Mouse (Mus musculus): ENCODE measurements around the gene Nptxr. TPM values are rescaled to one million over a fixed set of nuclear protein-coding genes. Genes with fewer than 3 reads are reported as not detected.
A peak's percentile ranks its signal among the peaks of the same experiment; 100 is the strongest.

The Nptxr gene
- polyA plus RNA-seq, 1 experiment from 2014 or later: 2.7 TPM

DNA sequence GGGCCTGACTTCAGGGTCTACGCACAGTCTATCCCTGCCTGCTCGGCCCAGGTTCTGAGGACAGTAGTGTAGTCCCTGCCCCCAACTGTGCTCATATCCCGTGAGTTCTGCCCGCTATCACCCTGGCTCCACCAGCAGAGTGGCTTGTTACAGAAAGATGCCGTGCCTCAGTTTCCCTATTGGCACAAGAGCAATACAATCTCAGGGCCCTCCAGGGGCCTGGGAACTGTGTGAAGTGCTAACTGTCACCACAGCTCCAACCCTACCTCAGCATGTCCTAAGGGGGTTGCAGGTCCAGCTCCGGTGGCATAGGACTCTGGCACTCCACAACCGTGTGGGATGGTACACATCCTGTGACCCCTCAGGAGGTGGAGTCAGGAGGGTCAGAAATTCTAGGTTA lies 7.5 kb downstream of the Nptxr start:
- no peak overlapping the region for H3K4me2 ChIP-seq (replicated peaks)
- 79% methylated on average over 7 of the region's 7 CpGs for WGBS
- H3K9me3 ChIP-seq: no peaks in the 10 kb centered on the region
- no peak overlapping the region for H3K9ac ChIP-seq
- peaks cover 47% of the 10 kb centered on the region for H3K27me3 ChIP-seq
- H3K4me3 ChIP-seq: no peak overlapping the region
- no peak for ATAC-seq (ENCODE audit: low FRiP score, low read depth)
- H3K27ac ChIP-seq: no peak overlapping the region
- H3K36me3 ChIP-seq: no peaks in the 10 kb centered on the region
- no peaks in the 10 kb centered on the region for H3K4me1 ChIP-seq

DNA sequence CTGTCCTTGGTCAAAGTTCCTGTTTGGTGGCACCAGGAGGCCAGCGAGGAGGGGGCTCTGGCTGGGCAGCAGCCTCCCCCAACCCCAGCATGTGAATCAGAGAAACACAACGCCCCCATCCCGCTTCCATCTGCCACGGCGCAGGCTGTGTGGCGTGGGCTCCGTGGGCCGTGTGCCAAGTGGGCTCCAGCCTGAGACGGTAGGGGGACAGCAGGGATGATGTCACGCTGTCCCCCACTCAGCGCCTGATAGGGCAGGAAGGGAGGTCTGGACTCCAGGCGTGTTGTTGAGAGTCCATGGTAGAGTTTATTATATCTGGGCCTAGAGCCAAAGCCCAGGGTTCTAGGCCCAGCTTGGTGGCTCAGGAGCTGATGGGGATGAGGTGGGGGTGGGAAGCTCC lies 8.3 kb downstream of the Nptxr start:
- Histone ChIP-seq H3K9ac (no peak overlapping the region), H3K4me3 (no peak overlapping the region), H3K27me3 (peaks cover 40% of the 10 kb centered on the region), H3K27ac (no peak overlapping the region), H3K4me2 (replicated peaks) (no peak overlapping the region), H3K4me1 (no peaks in the 10 kb centered on the region), H3K36me3 (no peaks in the 10 kb centered on the region), H3K9me3 (no peaks in the 10 kb centered on the region)
- 80% methylated on average over 12 of the region's 12 CpGs for WGBS
- no peak for ATAC-seq (ENCODE audit: low FRiP score, low read depth)

DNA sequence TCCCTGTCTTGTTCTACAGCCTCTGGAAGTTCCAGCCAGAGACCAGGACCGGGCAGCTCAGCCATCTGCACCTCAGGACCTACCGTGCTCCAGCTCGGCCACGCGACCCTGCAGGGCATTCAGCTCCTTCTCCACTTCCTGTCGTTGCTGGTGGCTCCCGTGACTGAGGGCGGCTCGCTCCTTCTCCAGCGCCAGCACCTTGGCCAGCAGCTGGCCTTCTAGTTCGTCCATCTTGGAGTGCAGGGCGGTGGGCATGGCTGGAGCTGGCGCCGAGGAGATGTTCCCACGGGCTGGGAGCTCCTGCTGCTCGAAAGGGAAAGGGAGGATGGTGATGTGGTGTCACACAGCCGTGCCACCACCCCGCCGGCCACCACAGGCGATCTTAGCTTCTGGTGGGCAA lies 10.4 kb downstream of the Nptxr start:
- no peaks in the 10 kb centered on the region for H3K36me3 ChIP-seq
- H3K4me2 ChIP-seq (replicated peaks): no peak overlapping the region
- H3K9ac ChIP-seq: no peak overlapping the region
- H3K4me1 ChIP-seq: no peaks in the 10 kb centered on the region
- no peak overlapping the region for H3K27ac ChIP-seq
- no peak for ATAC-seq (ENCODE audit: low FRiP score, low read depth)
- no peaks in the 10 kb centered on the region for H3K9me3 ChIP-seq
- H3K4me3 ChIP-seq: no peak overlapping the region
- H3K27me3 ChIP-seq: peaks cover 37% of the 10 kb centered on the region
- WGBS: 17% methylated on average over 20 of the region's 20 CpGs

DNA sequence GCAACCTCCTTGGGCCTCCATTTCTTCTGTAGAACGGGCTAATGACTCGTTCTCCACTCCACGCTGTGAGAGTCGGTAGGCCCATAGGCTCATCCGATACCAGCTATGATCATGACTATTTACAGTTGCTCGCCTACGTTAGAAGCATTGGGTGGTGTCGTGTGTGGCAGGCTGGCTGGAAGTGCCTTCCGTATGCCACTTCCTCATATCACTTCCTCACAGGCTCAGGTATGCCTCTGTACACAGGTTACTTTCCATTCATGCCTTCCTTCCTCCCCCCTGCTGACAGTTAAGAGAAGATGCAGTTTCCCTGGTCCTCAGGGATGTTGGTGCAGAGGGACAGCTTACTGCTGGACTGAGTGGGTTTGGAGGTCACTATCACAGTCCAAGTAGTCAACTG lies 11.5 kb downstream of the Nptxr start:
- H3K36me3 ChIP-seq: no peaks in the 10 kb centered on the region
- H3K4me1 ChIP-seq: no peaks in the 10 kb centered on the region
- H3K27ac ChIP-seq: no peak overlapping the region
- H3K4me2 ChIP-seq (replicated peaks): no peak overlapping the region
- peaks cover 40% of the 10 kb centered on the region for H3K27me3 ChIP-seq
- no peak overlapping the region for H3K4me3 ChIP-seq
- ATAC-seq (ENCODE audit: low FRiP score, low read depth): no peak
- H3K9me3 ChIP-seq: no peaks in the 10 kb centered on the region
- 90% methylated on average over 9 of the region's 9 CpGs for WGBS
- H3K9ac ChIP-seq: no peak overlapping the region

DNA sequence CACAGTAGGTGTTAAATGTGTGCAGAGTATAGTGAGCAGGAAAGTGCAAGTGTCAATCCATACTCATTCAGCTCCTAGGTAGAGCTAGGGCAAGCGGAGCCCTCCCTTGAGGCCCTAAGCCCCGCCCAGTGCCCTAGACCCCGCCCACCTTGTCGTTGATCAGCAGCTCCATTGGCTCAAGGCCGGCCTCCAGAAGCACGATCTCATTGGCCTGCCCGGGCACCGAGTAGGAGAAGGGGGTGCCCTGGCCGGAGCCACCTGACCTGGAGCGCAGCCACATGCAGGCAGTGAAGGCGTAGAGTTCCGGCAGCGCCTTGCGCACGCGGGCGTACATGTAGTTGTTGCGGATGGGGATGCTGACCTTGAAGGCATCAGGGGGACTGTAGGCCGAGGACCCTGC lies 12.1 kb downstream of the Nptxr start:
- Histone ChIP-seq H3K36me3 (no peaks in the 10 kb centered on the region), H3K4me1 (no peaks in the 10 kb centered on the region), H3K4me3 (no peak overlapping the region), H3K4me2 (replicated peaks) (no peak overlapping the region), H3K9ac (no peak overlapping the region), H3K27ac (no peak overlapping the region), H3K9me3 (no peaks in the 10 kb centered on the region), H3K27me3 (peaks cover 37% of the 10 kb centered on the region)
- 19% methylated on average over 19 of the region's 19 CpGs for WGBS
- ATAC-seq (ENCODE audit: low FRiP score, low read depth): no peak

DNA sequence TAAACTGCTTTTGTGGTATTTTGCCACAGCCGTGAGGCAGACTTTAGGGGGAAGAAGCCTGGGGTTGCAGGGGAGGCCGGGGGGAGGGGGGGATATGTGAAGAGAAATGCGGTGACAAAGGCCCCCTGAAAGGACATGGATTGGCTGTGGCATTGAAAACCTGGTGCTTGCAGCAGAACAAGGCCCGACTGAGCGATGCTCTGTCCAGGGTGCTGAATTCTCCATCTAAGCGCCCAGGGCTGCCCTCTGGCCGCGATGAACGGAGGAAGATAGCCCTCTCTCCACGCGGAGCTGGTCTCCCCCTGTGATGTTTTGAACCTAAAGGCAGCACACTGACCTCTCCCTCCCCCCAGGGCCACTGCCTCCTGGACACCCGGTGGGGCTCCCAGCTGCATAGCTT lies 13.1 kb downstream of the Nptxr start:
- no peaks in the 10 kb centered on the region for H3K9me3 ChIP-seq
- H3K4me2 ChIP-seq (replicated peaks): no peak overlapping the region
- WGBS: 1% methylated on average over 12 of the region's 12 CpGs
- H3K4me3 ChIP-seq: no peak overlapping the region
- H3K27ac ChIP-seq: no peak overlapping the region
- ATAC-seq (ENCODE audit: low FRiP score, low read depth): no peak
- H3K36me3 ChIP-seq: no peaks in the 10 kb centered on the region
- H3K4me1 ChIP-seq: no peaks in the 10 kb centered on the region
- no peak overlapping the region for H3K9ac ChIP-seq
- peaks cover 42% of the 10 kb centered on the region for H3K27me3 ChIP-seq

DNA sequence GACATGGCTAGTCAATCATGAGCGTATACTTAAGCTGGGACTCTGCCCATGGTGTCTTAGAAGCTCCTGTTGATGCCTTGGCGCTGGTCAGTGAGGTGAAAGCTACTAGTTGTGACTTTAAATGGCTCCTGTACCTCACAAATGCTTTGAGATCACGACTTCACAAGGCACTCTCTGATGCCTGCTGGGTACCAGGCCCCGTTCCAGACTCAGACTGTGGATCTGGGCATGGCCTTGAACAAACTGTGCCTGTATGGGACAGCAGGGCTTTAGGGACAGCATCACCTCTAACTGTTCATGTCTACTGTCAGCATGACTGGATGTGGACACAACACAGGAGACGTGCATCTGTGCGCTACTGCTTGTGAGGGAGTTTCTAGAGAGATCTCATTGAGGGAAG lies 13.7 kb downstream of the Nptxr start:
- Histone ChIP-seq H3K4me2 (replicated peaks) (no peak overlapping the region), H3K36me3 (no peaks in the 10 kb centered on the region), H3K27me3 (peaks cover 42% of the 10 kb centered on the region), H3K4me1 (no peaks in the 10 kb centered on the region), H3K9me3 (no peaks in the 10 kb centered on the region), H3K27ac (no peak overlapping the region), H3K4me3 (no peak overlapping the region), H3K9ac (no peak overlapping the region)
- no peak for ATAC-seq (ENCODE audit: low FRiP score, low read depth)
- WGBS: 81% methylated on average over 6 of the region's 6 CpGs

DNA sequence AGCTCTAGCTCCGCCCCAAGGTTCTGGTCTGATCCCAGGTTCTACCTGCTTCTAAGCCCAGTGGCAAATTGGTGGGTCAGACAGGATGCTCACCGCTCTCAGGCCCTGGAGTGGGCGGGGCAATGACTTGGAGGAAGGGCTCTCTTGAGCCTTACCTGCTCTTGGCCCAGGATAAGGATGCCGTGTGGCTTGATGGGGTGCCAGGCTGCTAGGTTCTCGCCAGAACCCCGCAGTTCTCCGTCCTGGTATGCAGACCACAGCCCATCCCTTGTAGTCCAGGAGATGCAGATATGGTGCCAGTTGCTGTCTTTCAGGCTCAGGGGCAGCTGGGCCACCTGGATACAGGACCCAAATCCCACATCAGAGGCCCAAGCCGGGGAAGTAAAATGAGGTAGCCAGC lies 14.5 kb downstream of the Nptxr start:
- peaks cover 38% of the 10 kb centered on the region for H3K27me3 ChIP-seq
- WGBS: 47% methylated on average over 8 of the region's 8 CpGs
- no peak for ATAC-seq (ENCODE audit: low FRiP score, low read depth)
- no peaks in the 10 kb centered on the region for H3K36me3 ChIP-seq
- H3K9me3 ChIP-seq: no peaks in the 10 kb centered on the region
- H3K4me3 ChIP-seq: no peak overlapping the region
- no peak overlapping the region for H3K4me2 ChIP-seq (replicated peaks)
- H3K9ac ChIP-seq: no peak overlapping the region
- no peaks in the 10 kb centered on the region for H3K4me1 ChIP-seq
- H3K27ac ChIP-seq: no peak overlapping the region

DNA sequence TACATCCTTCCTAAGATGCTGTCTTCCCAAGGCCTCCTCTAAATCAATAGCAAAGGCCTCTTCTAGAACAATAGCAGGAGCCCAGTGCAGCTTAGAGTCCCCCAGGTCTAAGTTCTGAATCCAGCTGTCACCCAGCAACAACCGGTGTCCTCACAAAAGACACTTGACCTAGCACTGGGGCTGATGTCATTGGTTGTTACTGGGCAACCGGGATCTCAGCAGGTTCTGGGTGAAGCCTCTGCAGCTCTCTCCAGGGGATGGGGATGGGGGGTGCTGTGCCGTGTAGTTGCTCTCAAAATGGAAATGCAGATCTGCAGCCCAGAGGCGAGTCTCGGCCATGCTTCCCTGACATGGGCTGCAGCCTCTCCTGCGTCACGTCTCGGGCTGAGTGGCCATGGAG lies 16.8 kb downstream of the Nptxr start:
- WGBS: 65% methylated on average over 8 of the region's 8 CpGs

DNA sequence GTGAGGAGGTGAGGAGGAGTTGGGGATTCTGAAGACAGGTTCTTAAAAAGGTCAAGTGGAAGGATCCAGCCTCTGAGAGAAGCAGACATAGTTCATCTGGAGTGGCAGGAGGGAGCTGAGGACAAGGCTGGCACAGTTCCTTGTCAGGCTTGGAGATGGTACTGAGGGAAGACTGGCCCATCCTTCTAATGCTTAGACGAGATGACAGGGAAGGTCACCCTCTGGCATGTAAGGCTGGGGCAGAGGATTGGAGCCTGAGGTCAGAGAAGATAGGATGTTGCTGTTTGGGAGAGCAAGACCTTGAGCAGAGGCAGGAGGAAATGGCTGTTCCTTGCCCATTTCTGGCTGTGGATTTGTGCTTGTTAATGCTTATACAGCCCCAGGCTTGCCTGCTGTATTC lies 19.5 kb downstream of the Nptxr start:
- Histone ChIP-seq H3K27me3 (peaks cover 17% of the 10 kb centered on the region), H3K27ac (no peak overlapping the region), H3K9ac (no peak overlapping the region), H3K4me1 (no peaks in the 10 kb centered on the region), H3K4me3 (no peak overlapping the region), H3K36me3 (no peaks in the 10 kb centered on the region), H3K4me2 (replicated peaks) (no peak overlapping the region), H3K9me3 (no peaks in the 10 kb centered on the region)
- 58% methylated on average over 1 of the region's 1 CpGs for WGBS
- ATAC-seq (ENCODE audit: low FRiP score, low read depth): no peak

More for the DNA sequence above, 16.8 kb downstream of the Nptxr start:
- no peak for ATAC-seq (ENCODE audit: low FRiP score, low read depth)
- Histone ChIP-seq H3K4me2 (replicated peaks) (no peak overlapping the region), H3K9ac (no peak overlapping the region), H3K4me3 (no peak overlapping the region), H3K27me3 (peaks cover 30% of the 10 kb centered on the region), H3K4me1 (no peaks in the 10 kb centered on the region), H3K27ac (no peak overlapping the region), H3K9me3 (no peaks in the 10 kb centered on the region), H3K36me3 (no peaks in the 10 kb centered on the region)

DNA sequence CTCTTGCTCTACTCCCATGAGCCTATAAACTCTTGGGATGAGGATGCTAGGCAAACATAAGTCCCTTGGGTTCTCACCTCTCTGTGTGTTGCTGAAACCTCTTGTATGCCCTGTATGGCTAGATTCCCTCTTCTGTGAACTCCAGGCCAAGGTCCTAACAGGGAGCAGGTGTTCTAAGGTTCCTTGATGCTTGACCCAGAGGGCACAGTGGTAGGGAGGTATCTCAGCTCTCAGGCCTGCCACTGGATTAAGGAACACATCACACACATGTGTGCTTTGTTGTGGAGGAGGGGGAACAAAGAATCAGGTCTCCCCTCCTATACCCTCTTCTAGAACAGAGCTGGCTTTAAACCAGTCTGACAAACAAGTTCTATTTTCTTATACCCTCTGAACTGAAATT lies 26.8 kb downstream of the Nptxr start, which contains the start of gene Dnal4:
Gene Dnal4, minus strand, starts transcription at position 101 of the 400 bp plus-strand sequence.
- Histone ChIP-seq H3K36me3 (no peaks in the 10 kb centered on the region), H3K27ac (no peak within 1 kb of the TSS), H3K4me3 (no peak within 1 kb of the TSS), H3K9me3 (no peaks in the 10 kb centered on the region), H3K27me3 (no peaks in the 10 kb centered on the region), H3K9ac (no peak within 1 kb of the TSS), H3K4me1 (peaks cover 14% of the 10 kb centered on the region), H3K4me2 (replicated peaks) (no peak within 1 kb of the TSS)
- ATAC-seq (ENCODE audit: low FRiP score, low read depth): no peak

DNA sequence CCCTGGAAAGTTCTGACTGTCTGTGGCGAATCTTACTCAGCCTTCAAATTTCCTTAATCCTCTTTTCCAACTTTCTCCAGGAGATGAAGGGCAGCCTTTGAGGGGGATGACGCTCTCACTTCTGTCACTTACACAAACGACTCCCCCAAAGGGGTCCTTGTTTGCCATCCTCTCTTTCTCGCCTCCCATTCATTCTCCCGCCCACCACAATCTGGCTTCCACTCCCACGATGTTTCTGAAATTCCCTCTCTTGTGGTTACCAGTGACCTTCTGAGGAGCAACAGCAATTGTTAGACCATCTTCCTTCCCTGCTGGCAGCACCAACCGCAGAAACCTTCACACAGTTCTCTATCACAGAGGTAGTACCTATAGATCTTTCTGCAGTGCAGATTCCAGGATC lies 28.9 kb downstream of the Nptxr start:
- Histone ChIP-seq H3K9me3 (no peaks in the 10 kb centered on the region), H3K9ac (0 out of 2 replicates have a peak overlapping the region, but pooled peaks have one; percentile 55), H3K36me3 (no peaks in the 10 kb centered on the region), H3K4me1 (peaks cover 22% of the 10 kb centered on the region), H3K4me3 (no peak overlapping the region), H3K4me2 (replicated peaks) (no peak overlapping the region; the same call in 1 of the 2 replicates), H3K27me3 (no peaks in the 10 kb centered on the region), H3K27ac (no peak overlapping the region)
- ATAC-seq (ENCODE audit: low FRiP score, low read depth): no peak
- WGBS: 61% methylated on average over 7 of the region's 7 CpGs

DNA sequence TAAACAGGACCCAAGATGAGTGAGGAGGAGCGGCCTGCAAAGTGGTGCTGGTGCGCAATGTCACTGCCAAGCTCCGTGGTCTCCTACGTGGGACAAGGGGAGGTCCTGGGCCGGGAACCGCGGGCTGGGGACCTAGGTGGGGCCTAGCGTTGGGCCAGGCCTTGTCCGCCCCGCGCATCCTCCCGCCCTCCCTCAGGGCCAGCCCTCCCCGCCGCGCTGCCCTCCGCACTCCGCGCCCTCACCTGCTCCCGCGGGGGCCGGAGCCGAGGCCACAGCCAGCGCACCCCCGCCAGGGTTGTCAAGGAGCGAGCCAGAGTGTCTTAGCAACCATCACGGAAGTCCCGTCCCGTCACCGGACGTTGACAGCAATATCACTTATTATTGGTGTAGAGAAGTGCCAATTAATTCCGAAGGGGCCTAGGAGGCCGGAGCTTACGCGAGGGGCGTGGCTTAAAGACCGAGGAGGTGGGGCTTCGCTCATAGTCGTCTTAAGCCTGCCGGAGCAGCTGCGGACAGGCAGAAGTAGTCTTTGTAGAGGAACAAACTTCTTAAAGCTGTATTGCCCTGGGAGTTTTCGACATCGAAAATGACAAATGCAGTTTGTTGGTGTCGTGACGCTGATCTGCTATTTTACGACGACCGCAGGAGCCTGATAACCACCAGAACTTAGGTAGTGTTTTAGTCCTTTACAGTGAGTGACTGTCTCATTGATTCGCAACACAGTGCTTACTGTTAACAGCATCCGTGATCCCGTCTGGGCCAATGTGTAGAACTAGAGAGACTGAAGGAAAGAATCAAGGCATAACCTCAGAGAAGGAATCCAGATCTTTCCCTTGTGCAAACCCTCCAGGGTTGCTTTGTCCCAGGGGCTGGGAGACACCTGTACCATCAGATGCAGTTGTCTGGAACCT lies 30.2 kb downstream of the Nptxr start:
- peak overlapping the region; percentile 11; the same call in 1 of the 2 replicates for H3K27ac ChIP-seq
- peak; percentile 98 for ATAC-seq (ENCODE audit: low FRiP score, low read depth)
- H3K4me2 ChIP-seq (replicated peaks): peak overlapping the region; percentile 82
- peaks cover 24% of the 10 kb centered on the region for H3K4me1 ChIP-seq
- H3K9ac ChIP-seq: peak overlapping the region; percentile 77
- H3K36me3 ChIP-seq: no peaks in the 10 kb centered on the region
- no peaks in the 10 kb centered on the region for H3K27me3 ChIP-seq
- peak overlapping the region; percentile 58 for H3K4me3 ChIP-seq
- under 1% methylated on average over 38 of the region's 50 CpGs for WGBS
- no peaks in the 10 kb centered on the region for H3K9me3 ChIP-seq
